Mouse (Mus musculus) liver, adult 10 weeks (tissue): ENCODE measurements around the gene Cdh1. TPM values are rescaled to one million over a fixed set of nuclear protein-coding genes. Genes with fewer than 3 reads are reported as not detected.

Source experiments
- polyA plus RNA-seq: library from polyadenylated mRNA; stranded (reverse); fragments of 350-450 nt; fragmentation: Illumina TruSeq; extraction: RNeasy Lipid Tissue Mini Kit (QIAGEN cat#74804); gene quantifications from one replicate; pipeline ENCODE4 v1.2.3, GENCODE M21; 2014; ENCODE audit warnings: low read depth, low replicate concordance

Cdh1 gene
- polyA plus RNA-seq: 28.3 TPM

GRCm38 (mm10) chr8:106603131-106603819, at the start of gene Cdh1:
Cdh1 (plus strand) TSS chr8:106603351.

GRCm38 (mm10) chr8:106573168-106573567, 30.0 kb upstream of the Cdh1 start, which contains the start of gene Gm10073:
Gm10073 (minus strand) TSS chr8:106573461.

GRCm38 (mm10) chr8:106682971-106683668, 80.0 kb downstream of the Cdh1 start, which contains the start of gene Tango6:
Tango6 (plus strand) TSS chr8:106683068.

Other genes with a start within 250 kb of the Cdh1 start
- gene Zfp90, start 188.0 kb upstream of the Cdh1 start, polyA plus RNA-seq: 1.1 TPM
- not detected for gene 6030452D12Rik, start 102.8 kb upstream of the Cdh1 start, polyA plus RNA-seq
- not detected for gene Cdh3, start 92.5 kb upstream of the Cdh1 start, polyA plus RNA-seq
- gene Gm10073, start 29.9 kb upstream of the Cdh1 start, polyA plus RNA-seq: not detected
- 0.64 TPM for gene Tango6, start 79.7 kb downstream of the Cdh1 start, polyA plus RNA-seq